Mouse (Mus musculus): ENCODE measurements around the gene Gm13691.
"Not testable (repeated sequence)": the region's sequence is repeated elsewhere in the genome, so short reads cannot be mapped to it uniquely, and the experiment has no call there.

The Gm13691 gene

DNA sequence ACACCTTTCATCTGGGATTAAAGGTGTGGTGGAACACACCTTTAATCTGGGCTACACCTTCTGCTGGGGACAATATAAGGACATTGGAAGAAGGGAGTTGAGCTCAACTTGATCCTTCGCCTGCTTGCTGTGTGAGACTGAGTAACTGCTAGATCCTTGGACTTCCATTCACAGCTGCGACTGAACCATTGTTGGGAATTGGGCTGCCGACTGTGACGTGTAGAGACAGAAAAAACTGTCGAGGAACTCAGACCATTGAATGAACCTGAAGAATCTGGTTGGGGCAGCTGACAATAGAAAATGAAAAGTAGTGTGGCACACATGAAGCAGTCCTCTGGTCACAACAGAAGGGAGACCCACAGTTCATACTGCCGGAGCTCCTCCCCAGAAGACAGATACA, at the start of gene Gm13691:
Gene Gm13691, plus strand, starts transcription at position 301 of the 400 bp plus-strand sequence.
- in situ Hi-C loops (cut with MboI; ENCODE audit: unreplicated experiment in 2 of 2), result not testable (repeated sequence)

DNA sequence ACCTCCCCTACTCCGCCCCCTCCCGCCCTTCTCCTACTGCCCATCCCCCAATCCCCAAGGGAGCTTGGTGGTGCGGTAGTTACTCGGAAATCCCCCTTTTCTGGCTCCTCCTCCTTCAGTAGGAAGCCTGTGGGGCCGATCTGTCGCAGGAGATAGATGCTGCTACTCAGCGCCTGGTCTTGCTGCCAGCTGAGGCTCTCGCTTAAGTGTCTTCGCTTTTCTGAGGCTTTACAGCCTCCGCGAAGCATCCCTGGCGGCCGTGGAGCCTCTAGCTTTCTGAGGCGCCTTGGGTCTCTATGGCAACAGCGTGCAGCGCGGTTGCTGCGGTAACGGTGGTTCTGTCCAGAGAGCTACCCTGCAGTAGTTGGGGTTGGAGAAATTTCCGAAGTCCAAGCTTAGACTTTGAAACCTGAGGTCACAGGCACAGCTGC, 49.4 kb upstream of the Gm13691 start, which contains the start of gene Zswim2:
Gene Zswim2, minus strand, starts transcription at position 298 of the 431 bp plus-strand sequence.
- in situ Hi-C loops (cut with MboI; ENCODE audit: unreplicated experiment in 2 of 2), result no loop called here

DNA sequence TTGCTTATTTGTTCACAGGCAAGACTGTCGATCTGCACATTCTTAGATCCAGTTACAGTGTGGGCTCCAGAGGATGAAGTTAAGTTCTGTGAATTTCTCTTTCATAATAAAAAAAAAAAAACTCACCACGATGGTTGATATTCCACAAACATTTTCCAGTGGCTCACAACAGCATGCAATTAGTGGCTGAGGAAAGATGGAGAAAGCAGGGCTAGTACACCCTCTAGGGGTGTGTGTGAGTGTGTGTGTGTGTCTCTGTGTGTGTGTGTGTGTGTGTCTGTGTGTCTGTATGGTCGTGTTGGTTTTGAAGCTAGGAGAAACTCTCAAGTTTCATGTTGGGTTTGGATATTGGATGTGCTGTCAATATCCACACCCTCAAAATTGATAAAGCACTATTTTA, 49.0 kb upstream of the Gm13691 start:
- in situ Hi-C loops (cut with MboI; ENCODE audit: unreplicated experiment in 2 of 2), result no loop called here

DNA sequence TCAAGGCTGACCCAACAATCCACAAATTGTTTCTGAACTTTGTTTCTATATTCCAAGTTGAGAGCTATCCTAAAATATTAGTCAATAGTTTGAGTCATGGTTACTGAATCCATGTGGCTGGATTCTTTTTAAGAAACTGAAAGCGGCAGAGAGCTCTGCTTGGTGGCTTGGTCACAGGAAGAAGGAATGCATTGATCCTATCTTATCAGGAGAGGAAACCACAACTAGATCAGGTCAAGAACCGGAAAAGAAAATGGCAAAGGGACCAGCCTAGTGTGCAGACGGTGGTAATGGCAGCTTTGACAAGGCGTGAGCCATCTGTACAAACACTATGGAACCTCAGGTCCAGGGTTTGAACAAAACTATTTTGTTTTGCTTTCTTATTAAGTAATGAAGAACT, 48.6 kb upstream of the Gm13691 start:
- in situ Hi-C loops (cut with MboI; ENCODE audit: unreplicated experiment in 2 of 2), result no loop called here

DNA sequence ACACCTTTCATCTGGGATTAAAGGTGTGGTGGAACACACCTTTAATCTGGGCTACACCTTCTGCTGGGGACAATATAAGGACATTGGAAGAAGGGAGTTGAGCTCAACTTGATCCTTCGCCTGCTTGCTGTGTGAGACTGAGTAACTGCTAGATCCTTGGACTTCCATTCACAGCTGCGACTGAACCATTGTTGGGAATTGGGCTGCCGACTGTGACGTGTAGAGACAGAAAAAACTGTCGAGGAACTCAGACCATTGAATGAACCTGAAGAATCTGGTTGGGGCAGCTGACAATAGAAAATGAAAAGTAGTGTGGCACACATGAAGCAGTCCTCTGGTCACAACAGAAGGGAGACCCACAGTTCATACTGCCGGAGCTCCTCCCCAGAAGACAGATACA, 35.0 kb upstream of the Gm13691 start, which contains the start of gene Gm13698:
Gene Gm13698, plus strand, starts transcription at position 301 of the 400 bp plus-strand sequence.
- in situ Hi-C loops (cut with MboI; ENCODE audit: unreplicated experiment in 2 of 2), result not testable (repeated sequence)

DNA sequence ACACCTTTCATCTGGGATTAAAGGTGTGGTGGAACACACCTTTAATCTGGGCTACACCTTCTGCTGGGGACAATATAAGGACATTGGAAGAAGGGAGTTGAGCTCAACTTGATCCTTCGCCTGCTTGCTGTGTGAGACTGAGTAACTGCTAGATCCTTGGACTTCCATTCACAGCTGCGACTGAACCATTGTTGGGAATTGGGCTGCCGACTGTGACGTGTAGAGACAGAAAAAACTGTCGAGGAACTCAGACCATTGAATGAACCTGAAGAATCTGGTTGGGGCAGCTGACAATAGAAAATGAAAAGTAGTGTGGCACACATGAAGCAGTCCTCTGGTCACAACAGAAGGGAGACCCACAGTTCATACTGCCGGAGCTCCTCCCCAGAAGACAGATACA, 29.1 kb upstream of the Gm13691 start, which contains the start of gene Gm13693:
Gene Gm13693, plus strand, starts transcription at position 301 of the 400 bp plus-strand sequence.
- in situ Hi-C loops (cut with MboI; ENCODE audit: unreplicated experiment in 2 of 2), result not testable (repeated sequence)

DNA sequence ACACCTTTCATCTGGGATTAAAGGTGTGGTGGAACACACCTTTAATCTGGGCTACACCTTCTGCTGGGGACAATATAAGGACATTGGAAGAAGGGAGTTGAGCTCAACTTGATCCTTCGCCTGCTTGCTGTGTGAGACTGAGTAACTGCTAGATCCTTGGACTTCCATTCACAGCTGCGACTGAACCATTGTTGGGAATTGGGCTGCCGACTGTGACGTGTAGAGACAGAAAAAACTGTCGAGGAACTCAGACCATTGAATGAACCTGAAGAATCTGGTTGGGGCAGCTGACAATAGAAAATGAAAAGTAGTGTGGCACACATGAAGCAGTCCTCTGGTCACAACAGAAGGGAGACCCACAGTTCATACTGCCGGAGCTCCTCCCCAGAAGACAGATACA, 23.3 kb upstream of the Gm13691 start, which contains the start of gene Gm13695:
Gene Gm13695, plus strand, starts transcription at position 301 of the 400 bp plus-strand sequence.
- in situ Hi-C loops (cut with MboI; ENCODE audit: unreplicated experiment in 2 of 2), result not testable (repeated sequence)

DNA sequence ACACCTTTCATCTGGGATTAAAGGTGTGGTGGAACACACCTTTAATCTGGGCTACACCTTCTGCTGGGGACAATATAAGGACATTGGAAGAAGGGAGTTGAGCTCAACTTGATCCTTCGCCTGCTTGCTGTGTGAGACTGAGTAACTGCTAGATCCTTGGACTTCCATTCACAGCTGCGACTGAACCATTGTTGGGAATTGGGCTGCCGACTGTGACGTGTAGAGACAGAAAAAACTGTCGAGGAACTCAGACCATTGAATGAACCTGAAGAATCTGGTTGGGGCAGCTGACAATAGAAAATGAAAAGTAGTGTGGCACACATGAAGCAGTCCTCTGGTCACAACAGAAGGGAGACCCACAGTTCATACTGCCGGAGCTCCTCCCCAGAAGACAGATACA, 17.5 kb upstream of the Gm13691 start, which contains the start of gene Gm13696:
Gene Gm13696, plus strand, starts transcription at position 301 of the 400 bp plus-strand sequence.
- in situ Hi-C loops (cut with MboI; ENCODE audit: unreplicated experiment in 2 of 2), result not testable (repeated sequence)

DNA sequence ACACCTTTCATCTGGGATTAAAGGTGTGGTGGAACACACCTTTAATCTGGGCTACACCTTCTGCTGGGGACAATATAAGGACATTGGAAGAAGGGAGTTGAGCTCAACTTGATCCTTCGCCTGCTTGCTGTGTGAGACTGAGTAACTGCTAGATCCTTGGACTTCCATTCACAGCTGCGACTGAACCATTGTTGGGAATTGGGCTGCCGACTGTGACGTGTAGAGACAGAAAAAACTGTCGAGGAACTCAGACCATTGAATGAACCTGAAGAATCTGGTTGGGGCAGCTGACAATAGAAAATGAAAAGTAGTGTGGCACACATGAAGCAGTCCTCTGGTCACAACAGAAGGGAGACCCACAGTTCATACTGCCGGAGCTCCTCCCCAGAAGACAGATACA, 11.7 kb upstream of the Gm13691 start, which contains the start of gene Gm13694:
Gene Gm13694, plus strand, starts transcription at position 301 of the 400 bp plus-strand sequence.
- in situ Hi-C loops (cut with MboI; ENCODE audit: unreplicated experiment in 2 of 2), result not testable (repeated sequence)

DNA sequence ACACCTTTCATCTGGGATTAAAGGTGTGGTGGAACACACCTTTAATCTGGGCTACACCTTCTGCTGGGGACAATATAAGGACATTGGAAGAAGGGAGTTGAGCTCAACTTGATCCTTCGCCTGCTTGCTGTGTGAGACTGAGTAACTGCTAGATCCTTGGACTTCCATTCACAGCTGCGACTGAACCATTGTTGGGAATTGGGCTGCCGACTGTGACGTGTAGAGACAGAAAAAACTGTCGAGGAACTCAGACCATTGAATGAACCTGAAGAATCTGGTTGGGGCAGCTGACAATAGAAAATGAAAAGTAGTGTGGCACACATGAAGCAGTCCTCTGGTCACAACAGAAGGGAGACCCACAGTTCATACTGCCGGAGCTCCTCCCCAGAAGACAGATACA, 5.9 kb upstream of the Gm13691 start, which contains the start of gene Gm13697:
Gene Gm13697, plus strand, starts transcription at position 301 of the 400 bp plus-strand sequence.
- in situ Hi-C loops (cut with MboI; ENCODE audit: unreplicated experiment in 2 of 2), result not testable (repeated sequence)

DNA sequence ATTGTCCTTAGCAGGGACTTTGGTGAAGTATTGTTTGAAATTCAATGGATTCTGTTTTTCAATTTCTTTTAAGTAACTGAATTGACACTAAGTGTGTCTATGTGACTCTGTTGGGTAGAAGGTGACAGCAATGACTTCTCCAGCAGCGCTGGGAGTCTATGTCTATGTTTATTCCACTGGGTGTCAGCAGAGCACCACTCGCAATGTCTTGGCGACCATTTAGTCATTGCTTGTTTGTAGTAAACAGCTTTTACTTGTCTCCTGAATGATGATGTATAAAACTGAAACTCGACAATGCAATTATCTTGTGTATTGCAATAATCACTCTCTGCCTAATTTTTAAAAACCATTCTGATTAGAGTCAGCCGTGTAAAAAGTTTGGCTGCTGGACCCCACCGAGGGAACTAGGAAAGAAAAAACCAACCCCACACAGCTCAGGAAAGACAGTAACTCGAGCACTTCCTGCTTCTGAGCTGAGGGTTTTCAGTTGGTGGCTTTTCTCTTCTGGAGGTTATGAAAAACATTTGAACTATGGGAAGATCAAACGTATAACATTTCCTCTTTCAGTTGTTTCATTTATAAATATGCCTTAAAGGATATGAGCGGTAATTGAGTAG, 3.4 kb downstream of the Gm13691 start:
- in situ Hi-C loops (cut with MboI; ENCODE audit: unreplicated experiment in 2 of 2), result not testable (repeated sequence)

DNA sequence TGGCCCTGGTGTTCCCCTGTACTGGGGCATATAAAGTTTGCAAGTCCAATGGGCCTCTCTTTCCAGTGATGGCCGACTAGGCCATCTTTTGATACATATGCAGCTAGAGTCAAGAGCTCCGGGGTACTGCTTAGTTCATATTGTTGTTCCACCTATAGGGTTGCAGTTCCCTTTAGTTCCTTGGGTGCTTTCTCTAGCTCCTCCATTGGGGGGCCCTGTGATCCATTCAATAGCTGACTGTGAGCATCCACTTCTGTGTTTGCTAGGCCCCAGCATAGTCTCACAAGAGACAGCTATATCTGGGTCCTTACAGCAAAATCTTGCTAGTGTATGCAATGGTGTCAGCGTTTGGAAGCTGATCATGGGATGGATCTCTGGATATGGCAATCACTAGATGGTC, 4.2 kb downstream of the Gm13691 start:
- in situ Hi-C loops (cut with MboI; ENCODE audit: unreplicated experiment in 2 of 2), result not testable (repeated sequence)

DNA sequence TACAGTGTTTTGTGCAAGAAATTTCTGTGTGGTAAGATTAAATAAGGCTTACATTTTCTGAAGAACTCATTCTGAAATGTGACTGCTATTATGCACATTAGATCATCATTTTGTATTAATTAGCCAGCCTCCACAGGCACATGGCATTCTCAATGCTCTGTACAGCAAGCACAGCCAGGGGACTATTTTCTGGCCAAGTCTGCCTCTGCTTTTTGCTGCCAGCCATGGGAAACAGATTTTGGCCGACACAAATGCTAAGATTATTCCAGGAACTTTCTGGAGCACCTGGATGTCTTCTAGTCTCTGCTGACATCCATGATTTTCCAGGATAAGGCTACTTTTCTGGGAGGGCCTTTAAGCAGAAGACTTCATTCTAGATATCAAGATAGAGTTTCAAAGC, 18.6 kb downstream of the Gm13691 start:
- in situ Hi-C loops (cut with MboI; ENCODE audit: unreplicated experiment in 2 of 2), result loop anchor here (25.0 kb wide), 6 partner anchors 222 to 1922 kb away; partner anchors contain the start of genes Calcrl (in 2 of the 2), P2rx3 (in 1 of the 2), Ssrp1 (in 1 of the 2) and Tnks1bp1 (in 1 of the 2)

DNA sequence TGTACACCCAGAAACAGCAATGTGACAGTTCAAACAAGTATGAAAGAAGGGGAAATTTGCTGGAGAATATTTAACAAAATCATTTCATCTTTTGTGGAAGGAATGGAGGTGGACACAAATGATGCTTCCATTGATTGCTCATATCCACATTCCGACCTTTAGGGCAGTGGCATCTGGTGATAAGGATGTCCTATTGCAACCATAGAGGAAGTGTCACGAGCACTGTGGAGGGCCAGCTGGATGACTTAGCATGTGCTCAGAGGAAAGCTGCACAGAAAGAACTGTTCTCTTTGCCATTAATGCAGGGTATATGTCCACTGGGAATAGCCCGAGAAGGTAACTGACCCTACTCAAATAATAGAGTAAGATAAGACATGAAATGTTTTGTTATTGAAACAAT, 19.5 kb downstream of the Gm13691 start:
- in situ Hi-C loops (cut with MboI; ENCODE audit: unreplicated experiment in 2 of 2), result loop anchor here (25.0 kb wide), 6 partner anchors 223 to 1923 kb away; partner anchors contain the start of genes Calcrl (in 2 of the 2), P2rx3 (in 1 of the 2), Ssrp1 (in 1 of the 2) and Tnks1bp1 (in 1 of the 2)

DNA sequence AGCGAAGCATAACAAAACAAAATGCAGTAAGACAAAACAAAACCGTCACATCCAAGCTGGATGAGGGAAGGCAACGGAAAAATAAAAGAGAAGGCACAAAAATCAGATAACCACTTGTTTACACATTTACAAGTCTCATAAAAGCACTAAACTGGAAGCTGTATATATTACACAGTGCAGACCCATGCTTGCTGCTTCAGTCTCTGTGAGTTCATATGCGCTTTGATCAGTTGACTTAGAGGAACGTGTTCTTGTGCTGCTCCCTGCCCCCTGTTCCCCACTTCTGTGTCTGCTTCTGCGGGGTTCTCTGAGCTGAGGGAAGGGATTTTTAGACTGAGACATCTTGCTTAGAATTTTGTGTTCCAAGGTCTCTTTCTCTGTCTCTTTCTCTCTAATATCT, 24.2 kb downstream of the Gm13691 start:
- in situ Hi-C loops (cut with MboI; ENCODE audit: unreplicated experiment in 2 of 2), result loop anchor here (25.0 kb wide), 6 partner anchors 227 to 1927 kb away; partner anchors contain the start of genes Calcrl (in 2 of the 2), P2rx3 (in 1 of the 2), Ssrp1 (in 1 of the 2) and Tnks1bp1 (in 1 of the 2)

DNA sequence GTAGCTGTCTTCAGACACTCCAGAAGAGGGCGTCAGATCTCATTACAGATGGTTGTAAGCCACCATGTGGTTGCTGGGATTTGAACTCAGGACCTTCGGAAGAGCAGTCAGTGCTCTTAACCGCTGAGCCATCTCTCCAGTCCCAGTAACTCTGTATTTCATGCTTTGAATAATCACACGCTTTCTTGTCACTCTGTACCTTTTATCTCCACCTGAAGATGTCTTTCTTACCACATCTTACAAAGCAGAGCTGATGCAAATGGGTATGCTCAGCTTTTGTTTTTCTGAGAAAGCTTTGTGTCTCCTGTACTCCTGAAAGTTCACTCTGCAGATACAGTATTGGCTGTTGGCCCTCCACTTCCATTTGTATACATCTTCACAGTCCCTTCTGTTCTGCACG, 25.9 kb downstream of the Gm13691 start:
- in situ Hi-C loops (cut with MboI; ENCODE audit: unreplicated experiment in 2 of 2), result loop anchor here (25.0 kb wide), 6 partner anchors 229 to 1929 kb away; partner anchors contain the start of genes Calcrl (in 2 of the 2), P2rx3 (in 1 of the 2), Ssrp1 (in 1 of the 2) and Tnks1bp1 (in 1 of the 2)

DNA sequence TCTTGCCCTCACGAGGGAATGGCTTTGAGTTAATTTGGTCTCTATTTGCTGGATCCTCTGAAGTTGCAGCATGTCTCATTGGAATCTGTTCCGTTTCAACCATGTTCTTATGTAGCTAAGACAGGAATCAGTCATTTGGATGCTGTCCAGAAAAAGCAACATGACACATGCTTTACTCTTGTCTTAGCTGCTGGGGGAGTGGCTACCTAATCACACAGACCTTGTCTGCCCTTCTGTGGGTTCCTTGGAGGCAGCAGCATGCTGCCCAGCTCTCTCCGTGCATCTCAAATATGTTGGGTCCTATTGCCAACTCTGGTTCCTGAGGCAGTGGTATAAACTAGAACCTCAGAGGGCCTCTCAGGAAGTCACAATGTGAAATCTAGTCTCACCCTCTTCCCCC, 28.0 kb downstream of the Gm13691 start:
- in situ Hi-C loops (cut with MboI; ENCODE audit: unreplicated experiment in 2 of 2), result loop anchor here (25.0 kb wide), 6 partner anchors 231 to 1931 kb away; partner anchors contain the start of genes Calcrl (in 2 of the 2), P2rx3 (in 1 of the 2), Ssrp1 (in 1 of the 2) and Tnks1bp1 (in 1 of the 2)

DNA sequence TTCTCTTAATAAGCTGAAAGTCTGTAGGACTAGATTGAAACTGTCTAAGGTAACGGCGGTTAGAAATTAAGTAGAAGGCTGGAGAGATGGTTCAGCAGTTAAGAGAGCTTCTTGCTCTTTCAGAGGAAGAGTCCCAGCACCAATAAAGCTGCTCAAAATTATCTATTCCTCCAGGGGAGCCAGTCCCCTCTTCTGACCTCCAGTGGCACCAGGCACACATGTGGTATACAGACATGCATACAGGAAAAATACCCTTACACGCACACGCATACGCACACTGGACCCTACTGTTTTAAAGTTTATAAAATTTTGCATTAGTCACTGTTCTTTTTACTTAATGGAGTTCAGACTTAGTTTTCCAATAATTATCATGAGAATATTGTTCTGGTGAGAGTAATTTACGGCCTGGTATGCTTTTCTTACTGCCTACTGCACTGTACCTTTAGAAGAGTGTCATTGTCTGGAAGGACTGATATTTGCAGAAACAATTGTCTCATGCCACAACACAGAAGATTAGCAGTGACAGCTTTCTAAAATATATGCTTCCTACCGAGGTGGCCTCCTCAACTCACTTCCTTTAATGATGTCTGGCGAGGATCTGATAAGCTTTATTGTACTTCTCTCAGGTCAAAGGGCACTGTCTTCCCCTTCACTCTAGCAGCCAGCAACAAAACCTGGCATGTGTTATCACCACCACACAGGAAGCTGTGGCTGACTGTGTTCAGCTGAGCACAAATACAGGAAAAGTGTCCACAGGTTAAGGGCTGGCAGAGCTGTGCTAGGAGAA, 29.4 kb downstream of the Gm13691 start:
- in situ Hi-C loops (cut with MboI; ENCODE audit: unreplicated experiment in 2 of 2), result loop anchor here (25.0 kb wide), 6 partner anchors 232 to 1932 kb away; partner anchors contain the start of genes Calcrl (in 2 of the 2), P2rx3 (in 1 of the 2), Ssrp1 (in 1 of the 2) and Tnks1bp1 (in 1 of the 2)

DNA sequence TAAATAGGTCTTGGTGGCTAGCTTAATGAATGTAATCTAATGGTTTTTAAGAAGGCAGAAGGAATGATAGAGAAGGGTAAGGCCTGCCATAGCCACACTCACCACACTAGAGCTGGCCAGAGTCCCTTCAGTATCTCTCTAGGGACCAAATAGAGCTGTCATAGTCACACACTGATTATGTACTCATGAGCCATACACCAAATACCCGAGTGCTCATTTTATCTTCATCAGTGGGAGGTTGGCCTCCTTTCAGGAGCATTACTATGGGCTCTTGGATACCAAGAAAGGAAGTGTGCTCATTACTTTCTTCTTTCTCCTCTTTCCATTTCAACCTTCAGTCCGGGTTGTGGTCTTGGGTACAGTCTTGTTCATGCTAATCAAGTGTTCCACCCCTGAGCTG, 31.6 kb downstream of the Gm13691 start:
- in situ Hi-C loops (cut with MboI; ENCODE audit: unreplicated experiment in 2 of 2), result loop anchor here (25.0 kb wide), 6 partner anchors 235 to 1935 kb away; partner anchors contain the start of genes Calcrl (in 2 of the 2), P2rx3 (in 1 of the 2), Ssrp1 (in 1 of the 2) and Tnks1bp1 (in 1 of the 2)

DNA sequence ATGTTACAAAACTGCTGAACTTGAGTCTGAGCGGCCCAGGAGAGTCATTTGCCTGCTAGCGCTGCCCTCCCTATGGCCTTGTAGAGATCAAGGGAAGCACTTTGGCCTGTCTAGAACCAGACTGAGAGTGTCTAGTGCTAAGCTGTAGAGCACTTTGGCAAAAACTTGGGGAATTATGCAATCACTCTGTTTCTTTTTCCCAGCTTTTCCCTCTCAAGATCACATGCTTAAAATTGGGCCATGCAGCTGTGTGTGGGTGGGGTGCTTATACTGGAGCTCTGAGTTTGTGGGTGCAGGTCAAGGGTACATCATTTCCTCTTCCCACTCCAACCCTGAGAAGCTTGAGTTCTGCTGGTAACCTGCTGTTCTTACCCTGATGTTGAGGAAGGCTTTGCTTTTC, 32.6 kb downstream of the Gm13691 start:
- in situ Hi-C loops (cut with MboI; ENCODE audit: unreplicated experiment in 2 of 2), result loop anchor here (25.0 kb wide), 6 partner anchors 236 to 1936 kb away; partner anchors contain the start of genes Calcrl (in 2 of the 2), P2rx3 (in 1 of the 2), Ssrp1 (in 1 of the 2) and Tnks1bp1 (in 1 of the 2)
